Mouse (Mus musculus): ENCODE measurements around the gene Gdpd5. TPM values are rescaled to one million over a fixed set of nuclear protein-coding genes. Genes with fewer than 3 reads are reported as not detected.

The Gdpd5 gene
- 16.6 and 24.0 TPM in 2 replicates for polyA plus RNA-seq (2012; rRNA removed)

GRCm38 (mm10) chr7:99381214-99382087, at the start of gene Gdpd5:
Gene Gdpd5 (plus strand): TSS chr7:99381414.
- peak; percentile 64 for DNase-seq (ENCODE audit: low read depth)

GRCm38 (mm10) chr7:99332774-99333480, 48.3 kb upstream of the Gdpd5 start:
- no peak for DNase-seq (ENCODE audit: low read depth)

- DNase-seq (ENCODE audit: low read depth): no peak
Measured at GRCm38 (mm10) chr7:99340736-99341135, 40.5 kb upstream of the Gdpd5 start.

GRCm38 (mm10) chr7:99343577-99343976, 37.6 kb upstream of the Gdpd5 start:
- DNase-seq (ENCODE audit: low read depth): no peak

- DNase-seq (ENCODE audit: low read depth): no peak
Measured at GRCm38 (mm10) chr7:99347268-99347667, 33.9 kb upstream of the Gdpd5 start.

- no peak for DNase-seq (ENCODE audit: low read depth)
Measured at GRCm38 (mm10) chr7:99348883-99349282, 32.3 kb upstream of the Gdpd5 start.

- DNase-seq (ENCODE audit: low read depth): no peak
Measured at GRCm38 (mm10) chr7:99349782-99350720, 31.2 kb upstream of the Gdpd5 start.

GRCm38 (mm10) chr7:99351104-99351801, 30.0 kb upstream of the Gdpd5 start:
- DNase-seq (ENCODE audit: low read depth): no peak

GRCm38 (mm10) chr7:99351802-99352517, 29.3 kb upstream of the Gdpd5 start:
- DNase-seq (ENCODE audit: low read depth): no peak

GRCm38 (mm10) chr7:99352526-99353400, 28.5 kb upstream of the Gdpd5 start, which contains the start of gene Serpinh1:
Gene Serpinh1 (minus strand): TSS chr7:99353239.
- DNase-seq (ENCODE audit: low read depth): no peak

- no peak for DNase-seq (ENCODE audit: low read depth)
Measured at GRCm38 (mm10) chr7:99355731-99356131, 25.5 kb upstream of the Gdpd5 start.

- no peak for DNase-seq (ENCODE audit: low read depth)
Measured at GRCm38 (mm10) chr7:99356244-99356930, 24.8 kb upstream of the Gdpd5 start.

GRCm38 (mm10) chr7:99357201-99357600, 24.0 kb upstream of the Gdpd5 start:
- no peak for DNase-seq (ENCODE audit: low read depth)

- no peak for DNase-seq (ENCODE audit: low read depth)
Measured at GRCm38 (mm10) chr7:99358371-99358770, 22.8 kb upstream of the Gdpd5 start.

GRCm38 (mm10) chr7:99360021-99360802, 21.0 kb upstream of the Gdpd5 start:
- no peak for DNase-seq (ENCODE audit: low read depth)

- no peak for DNase-seq (ENCODE audit: low read depth)
Measured at GRCm38 (mm10) chr7:99360803-99361414, 20.3 kb upstream of the Gdpd5 start.

- no peak for DNase-seq (ENCODE audit: low read depth)
Measured at GRCm38 (mm10) chr7:99362137-99362536, 19.1 kb upstream of the Gdpd5 start.

GRCm38 (mm10) chr7:99365069-99365468, 16.1 kb upstream of the Gdpd5 start:
- DNase-seq (ENCODE audit: low read depth): no peak

Measured in gonadal fat pad, adult 2 months (tissue).